Mouse (Mus musculus): ENCODE results near the gene Slco1a1. TPM values are rescaled to one million over a fixed set of nuclear protein-coding genes. Genes with fewer than 3 reads are reported as not detected.

Gene Slco1a1
- total RNA-seq, 2 experiments from 2014 or later: not detected

- TF ChIP-seq CTCF (IDR thresholded peaks at IDR 0.05): no peak
- Histone ChIP-seq H3K27ac (no peak overlapping the region), H3K4me3 (no peak overlapping the region)
- DNase-seq: no peak
- intact Hi-C loops (cut with DNase I): no loop called here
These were observed 80.7 kb downstream of the Slco1a1 start for GRCm38 (mm10) chr6:141866026-141866425.

DNA sequence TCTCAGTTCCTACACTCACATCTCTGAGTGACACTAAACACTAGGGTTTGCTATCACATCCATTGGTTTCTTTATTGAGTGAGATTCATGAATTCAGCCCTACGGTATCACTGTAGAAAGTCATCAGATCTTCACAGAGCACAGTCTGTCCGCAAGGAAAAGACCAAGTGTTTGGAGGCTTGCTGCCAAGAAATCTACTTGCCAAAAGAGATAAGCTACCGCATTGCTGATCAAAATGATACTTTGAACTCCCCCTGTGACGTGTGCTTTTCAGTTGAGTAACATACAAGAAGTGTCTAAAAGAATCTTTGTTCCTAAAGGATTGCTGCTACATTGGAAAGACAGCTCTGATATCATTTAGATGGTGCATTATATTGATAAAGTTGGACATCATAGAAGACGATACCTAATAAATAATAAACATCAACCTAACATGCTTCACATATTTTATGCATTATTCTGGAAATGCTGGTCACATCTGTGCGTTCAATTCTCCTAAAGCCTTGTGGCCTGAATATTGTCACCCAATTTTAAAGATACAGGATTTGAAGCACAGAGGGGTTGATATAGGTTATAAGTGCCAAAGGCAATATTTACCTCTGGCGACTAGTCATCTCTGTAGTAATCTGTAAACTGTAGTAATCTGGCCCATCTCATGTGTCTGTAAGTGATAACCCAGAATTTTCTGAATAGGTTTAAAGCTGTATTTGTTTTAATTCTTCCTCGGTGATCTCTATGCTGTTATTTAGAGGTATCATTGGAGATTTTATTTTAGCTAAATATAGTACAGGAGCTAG lies 88.8 kb downstream of the Slco1a1 start:
- no peak for TF ChIP-seq CTCF (IDR thresholded peaks at IDR 0.05)
- no peak overlapping the region for H3K27ac ChIP-seq
- intact Hi-C loops (cut with DNase I): no loop called here
- H3K4me3 ChIP-seq: no peak overlapping the region
- DNase-seq: no peak

Other genes starting within 250 kb of the Slco1a1 start
- not detected for gene Gm5724, start 173.2 kb downstream of the Slco1a1 start, total RNA-seq (2021)
- under 1 TPM in 1 of 2 experiments, not detected in 1; 0.10 TPM for gene Slco1a4, start 90.8 kb downstream of the Slco1a1 start, total RNA-seq (2021)
- not detected for gene Gm6614, start 64.5 kb upstream of the Slco1a1 start, total RNA-seq (2021)